Mouse (Mus musculus): ENCODE results near the gene Cltc.
"Not testable (repeated sequence)": the region's sequence is repeated elsewhere in the genome, so short reads cannot be mapped to it uniquely, and the experiment has no call there.

- not testable (repeated sequence) for TF ChIP-seq CTCF (IDR thresholded peaks at IDR 0.05; ENCODE audit: low read depth); EP300 (optimal IDR thresholded peaks at IDR 0.05)
These were observed 5.8 kb upstream of the Cltc start for GRCm38 (mm10) chr11:86763127-86763526.

Measured in stomach, postnatal 0 days (tissue).